Mouse (Mus musculus): ENCODE results near the gene Nfkbil1. TPM values are rescaled to one million over a fixed set of nuclear protein-coding genes. Genes with fewer than 3 reads are reported as not detected.

Gene Nfkbil1
- total and polyA plus RNA-seq, 2 experiments from 2014 or later, result 6.7 to 33.4 TPM

DNA sequence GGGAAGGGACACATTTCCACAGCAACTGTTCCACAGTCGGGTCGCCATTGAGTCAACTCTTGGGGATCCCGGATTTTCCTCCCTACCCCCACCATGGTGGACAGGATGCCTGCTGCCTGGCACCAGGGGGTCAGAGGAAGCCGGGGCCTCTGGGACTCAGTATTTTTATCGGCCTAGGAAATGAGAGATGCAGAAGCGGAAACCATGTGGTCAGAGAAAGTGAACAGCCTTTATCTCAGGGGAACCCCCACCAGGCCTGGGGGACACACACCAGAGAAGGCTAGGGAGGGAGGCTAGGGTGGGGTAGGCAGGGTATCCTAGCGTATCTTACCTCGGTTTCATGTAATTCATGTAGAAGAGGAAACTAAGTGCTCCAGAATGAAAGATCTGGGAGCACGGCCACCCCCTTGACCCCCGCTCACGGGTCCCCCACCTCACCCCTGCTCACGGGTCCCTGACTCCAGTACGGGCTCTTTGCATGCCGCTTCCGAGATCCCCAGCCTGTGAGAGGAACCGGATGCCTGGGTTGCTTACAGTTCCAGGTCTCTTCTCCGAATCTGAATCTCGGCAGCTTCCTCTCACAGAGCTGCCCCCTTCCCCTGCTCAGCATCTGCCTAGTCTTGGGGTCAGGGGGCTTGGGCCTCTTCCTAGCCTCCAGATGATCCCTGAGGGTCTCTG is 16.9 kb downstream of the Nfkbil1 start:
- 61% methylated on average over 18 of the region's 18 CpGs for WGBS
- H3K27ac ChIP-seq (ENCODE audit: low read depth), result peak overlapping the region; percentile 84
- H3K27me3 ChIP-seq (ENCODE audit: control insufficient read depth, insufficient read depth, low read length), result no peaks in the 10 kb centered on the region
- no peak overlapping the region for H3K9ac ChIP-seq (replicated peaks; ENCODE audit: low read depth, low read length)
- peak overlapping the region; percentile 12; the same call in 1 of the 2 replicates for H3K4me2 ChIP-seq (ENCODE audit: low read depth, low read length)
- H3K4me1 ChIP-seq (ENCODE audit: control insufficient read depth, insufficient read depth), result peaks cover 9% of the 10 kb centered on the region; the same call in 1 of the 2 replicates
- TF ChIP-seq EP300 (IDR thresholded peaks at IDR 0.05; ENCODE audit: low read depth) (peak; percentile 72; the same call in 1 of the 2 replicates), CTCF (IDR thresholded peaks at IDR 0.05; ENCODE audit: low read depth) (no peak)
- 0 out of 2 replicates have a peak, but pooled peaks cover 9% of the 10 kb centered on the region for H3K36me3 ChIP-seq (replicated peaks; ENCODE audit: control insufficient read depth, insufficient read depth, low read length)
- DNase-seq (ENCODE audit: low spot score), result no peak
- H3K9me3 ChIP-seq (replicated peaks; ENCODE audit: control insufficient read depth, low read length), result no peaks in the 10 kb centered on the region
- ATAC-seq (ENCODE audit: insufficient read depth, low read depth), result peak; percentile 57
- no peak overlapping the region for H3K4me3 ChIP-seq (ENCODE audit: low read depth, low read length)

DNA sequence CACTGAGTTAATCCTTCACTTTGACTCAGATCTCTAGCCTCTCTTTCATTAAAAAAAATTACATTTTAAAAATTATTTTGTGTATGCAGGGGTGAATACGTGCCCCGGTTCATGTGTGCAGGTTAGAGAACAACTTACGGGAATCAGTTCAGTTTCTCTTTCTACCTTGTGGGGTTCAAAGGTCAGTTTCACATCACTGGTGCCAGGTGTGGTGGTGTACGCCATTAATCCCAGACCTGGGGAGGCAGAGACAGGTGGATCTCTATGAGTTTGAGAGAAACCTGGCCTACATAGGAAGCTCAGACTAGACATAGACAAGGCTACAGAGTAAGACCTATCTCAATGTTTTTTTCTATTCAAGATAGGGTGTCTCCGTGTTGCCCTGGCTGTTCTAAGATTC is 22.5 kb downstream of the Nfkbil1 start:
- Histone ChIP-seq H3K27ac (ENCODE audit: low read depth) (no peak overlapping the region), H3K4me3 (ENCODE audit: low read depth, low read length) (no peak overlapping the region), H3K9me3 (replicated peaks; ENCODE audit: control insufficient read depth, low read length) (no peaks in the 10 kb centered on the region), H3K9ac (replicated peaks; ENCODE audit: low read depth, low read length) (no peak overlapping the region), H3K36me3 (replicated peaks; ENCODE audit: control insufficient read depth, insufficient read depth, low read length) (no peaks in the 10 kb centered on the region), H3K27me3 (ENCODE audit: control insufficient read depth, insufficient read depth, low read length) (no peaks in the 10 kb centered on the region), H3K4me2 (ENCODE audit: low read depth, low read length) (no peak overlapping the region), H3K4me1 (ENCODE audit: control insufficient read depth, insufficient read depth) (no peaks in the 10 kb centered on the region)
- DNase-seq (ENCODE audit: low spot score), result no peak
- no peak for ATAC-seq (ENCODE audit: insufficient read depth, low read depth)
- no peak for TF ChIP-seq CTCF (IDR thresholded peaks at IDR 0.05; ENCODE audit: low read depth)
- 86% methylated on average over 5 of the region's 5 CpGs for WGBS

DNA sequence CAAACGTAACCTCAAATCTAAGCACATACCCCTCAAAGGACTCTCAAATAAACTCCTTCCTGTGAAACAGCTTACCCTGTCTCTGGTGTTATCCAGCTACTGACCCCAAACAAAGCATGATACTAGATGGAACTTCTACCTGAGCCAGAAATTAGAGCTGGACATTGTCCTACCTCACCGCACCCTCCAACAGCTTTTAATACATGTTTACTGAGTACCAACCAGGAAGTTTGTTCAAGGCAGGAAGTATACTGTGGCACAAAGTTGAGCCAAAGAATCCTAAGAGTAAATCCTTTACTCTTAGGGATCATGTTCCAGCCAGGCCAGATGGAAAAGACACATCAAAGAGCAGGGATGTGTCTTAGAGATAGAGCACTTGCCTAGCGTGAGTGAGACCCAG is 25.0 kb downstream of the Nfkbil1 start:
- no peak for TF ChIP-seq EP300 (IDR thresholded peaks at IDR 0.05; ENCODE audit: low read depth)
- TF ChIP-seq CTCF (IDR thresholded peaks at IDR 0.05; ENCODE audit: low read depth), result no peak
- DNase-seq (ENCODE audit: low spot score) (no peak), ATAC-seq (ENCODE audit: insufficient read depth, low read depth) (no peak)
- Histone ChIP-seq H3K36me3 (replicated peaks; ENCODE audit: control insufficient read depth, insufficient read depth, low read length) (no peaks in the 10 kb centered on the region), H3K27me3 (ENCODE audit: control insufficient read depth, insufficient read depth, low read length) (no peaks in the 10 kb centered on the region), H3K27ac (ENCODE audit: low read depth) (no peak overlapping the region), H3K4me1 (ENCODE audit: control insufficient read depth, insufficient read depth) (no peaks in the 10 kb centered on the region), H3K9me3 (replicated peaks; ENCODE audit: control insufficient read depth, low read length) (no peaks in the 10 kb centered on the region), H3K9ac (replicated peaks; ENCODE audit: low read depth, low read length) (no peak overlapping the region), H3K4me3 (ENCODE audit: low read depth, low read length) (no peak overlapping the region), H3K4me2 (ENCODE audit: low read depth, low read length) (no peak overlapping the region)
- 64% methylated on average over 3 of the region's 3 CpGs for WGBS

DNA sequence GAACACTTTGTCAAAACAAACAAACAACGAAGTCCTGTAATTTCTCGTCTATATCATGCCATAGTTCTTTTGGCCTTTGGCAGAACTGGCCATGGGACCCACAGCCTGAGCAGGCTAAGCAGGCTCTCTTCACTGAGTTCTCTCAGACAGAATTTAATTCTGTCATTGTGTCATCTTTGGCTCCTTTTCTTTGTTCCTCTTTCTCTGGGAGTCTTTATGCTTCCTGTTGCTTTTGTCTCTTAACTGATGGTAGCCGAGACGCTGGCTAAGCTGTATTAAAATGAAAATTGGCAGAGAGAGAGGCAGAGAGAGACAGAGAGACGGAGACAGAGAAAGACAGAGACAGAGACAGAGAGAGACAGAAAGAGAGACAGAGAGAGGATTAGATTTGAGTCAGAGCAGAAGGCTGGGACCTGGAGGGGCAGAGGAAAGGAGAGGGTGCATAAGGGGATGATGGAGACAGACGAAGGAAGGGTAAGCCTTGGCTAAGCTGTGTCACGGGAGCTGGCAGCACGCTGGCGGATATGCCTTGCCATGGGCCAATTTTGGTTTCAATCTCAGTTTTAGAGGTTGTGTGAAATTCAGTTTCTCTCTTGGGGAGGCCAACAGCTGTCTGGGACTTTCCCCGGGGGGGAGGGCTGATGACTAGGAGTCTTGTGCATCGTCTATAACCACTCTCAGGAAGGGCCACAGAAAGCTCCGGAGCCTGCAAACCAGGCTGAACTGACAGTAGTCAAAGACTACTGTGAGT is 25.6 kb downstream of the Nfkbil1 start:
- H3K4me1 ChIP-seq (ENCODE audit: control insufficient read depth, insufficient read depth), result no peaks in the 10 kb centered on the region
- DNase-seq (ENCODE audit: low spot score), result no peak
- TF ChIP-seq EP300 (IDR thresholded peaks at IDR 0.05; ENCODE audit: low read depth), result no peak
- TF ChIP-seq CTCF (IDR thresholded peaks at IDR 0.05; ENCODE audit: low read depth), result no peak
- H3K36me3 ChIP-seq (replicated peaks; ENCODE audit: control insufficient read depth, insufficient read depth, low read length), result no peaks in the 10 kb centered on the region
- ATAC-seq (ENCODE audit: insufficient read depth, low read depth), result no peak
- H3K4me2 ChIP-seq (ENCODE audit: low read depth, low read length), result no peak overlapping the region
- no peak overlapping the region for H3K4me3 ChIP-seq (ENCODE audit: low read depth, low read length)
- no peaks in the 10 kb centered on the region for H3K9me3 ChIP-seq (replicated peaks; ENCODE audit: control insufficient read depth, low read length)
- H3K27ac ChIP-seq (ENCODE audit: low read depth), result no peak overlapping the region
- 67% methylated on average over 12 of the region's 12 CpGs for WGBS
- 0 out of 2 replicates have a peak, but pooled peaks cover 4% of the 10 kb centered on the region for H3K27me3 ChIP-seq (ENCODE audit: control insufficient read depth, insufficient read depth, low read length)
- H3K9ac ChIP-seq (replicated peaks; ENCODE audit: low read depth, low read length), result no peak overlapping the region

DNA sequence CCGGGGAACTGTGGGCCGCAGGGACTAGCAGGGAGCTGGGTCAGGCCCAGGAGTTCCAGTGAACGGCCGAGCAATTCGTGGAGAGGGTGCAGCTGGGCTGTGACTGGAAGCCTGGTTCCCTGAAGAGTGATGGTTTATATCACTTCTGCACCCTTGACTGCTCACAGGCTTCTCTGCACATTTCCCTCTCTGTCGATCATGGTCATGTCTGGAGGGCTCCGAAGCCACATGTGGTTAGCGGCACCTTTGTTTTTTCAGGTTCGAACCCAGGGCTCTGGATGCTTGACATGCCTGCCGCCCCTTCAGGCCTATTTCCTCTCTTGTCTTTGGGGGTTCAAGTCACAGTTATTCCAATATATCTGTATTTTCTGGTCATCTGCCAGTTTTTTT is 30.2 kb downstream of the Nfkbil1 start:
- Histone ChIP-seq H3K9ac (replicated peaks; ENCODE audit: low read depth, low read length) (no peak overlapping the region), H3K27me3 (ENCODE audit: control insufficient read depth, insufficient read depth, low read length) (peaks cover 39% of the 10 kb centered on the region)

More for the DNA sequence above, 30.2 kb downstream of the Nfkbil1 start:
- H3K9me3 ChIP-seq (replicated peaks; ENCODE audit: control insufficient read depth, low read length), result no peaks in the 10 kb centered on the region
- no peak for TF ChIP-seq EP300 (IDR thresholded peaks at IDR 0.05; ENCODE audit: low read depth)
- TF ChIP-seq CTCF (IDR thresholded peaks at IDR 0.05; ENCODE audit: low read depth), result no peak
- H3K36me3 ChIP-seq (replicated peaks; ENCODE audit: control insufficient read depth, insufficient read depth, low read length), result no peaks in the 10 kb centered on the region
- no peak overlapping the region for H3K4me3 ChIP-seq (ENCODE audit: low read depth, low read length)
- 47% methylated on average over 10 of the region's 10 CpGs for WGBS
- ATAC-seq (ENCODE audit: insufficient read depth, low read depth) (no peak), DNase-seq (ENCODE audit: low spot score) (no peak)
- no peak overlapping the region for H3K4me2 ChIP-seq (ENCODE audit: low read depth, low read length)
- H3K27ac ChIP-seq (ENCODE audit: low read depth), result no peak overlapping the region
- no peaks in the 10 kb centered on the region for H3K4me1 ChIP-seq (ENCODE audit: control insufficient read depth, insufficient read depth)
